Mouse (Mus musculus): ENCODE measurements around the gene Tsg101. TPM values are rescaled to one million over a fixed set of nuclear protein-coding genes. Genes with fewer than 3 reads are reported as not detected.

Gene Tsg101
- total and polyA plus RNA-seq, 2 experiments from 2014 or later, result 135 to 323 TPM

DNA sequence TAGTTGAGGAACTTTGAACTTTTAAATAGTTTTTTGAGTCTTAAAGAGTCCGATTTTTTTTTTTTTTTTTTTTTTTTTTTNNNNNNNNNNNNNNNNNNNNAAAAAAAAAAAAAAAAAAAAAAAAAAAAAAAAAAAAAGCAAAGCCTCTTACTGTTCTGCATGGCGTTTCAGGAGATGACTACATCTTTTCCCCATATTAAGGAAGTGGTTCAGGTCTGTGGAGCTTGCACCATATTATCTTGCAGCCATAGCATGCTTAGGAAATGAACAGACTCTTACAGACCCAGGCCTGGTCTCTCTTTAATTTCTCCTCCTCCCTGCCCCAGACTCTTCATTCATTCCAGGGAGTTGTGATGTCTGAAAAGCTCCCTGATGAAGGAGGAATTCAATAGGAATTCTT, 38.8 kb downstream of the Tsg101 start:
- H3K9ac ChIP-seq (replicated peaks; ENCODE audit: low read length, poor library complexity, severe bottlenecking), result no peak overlapping the region
- no peak for TF ChIP-seq CTCF (IDR thresholded peaks at IDR 0.05)
- WGBS, result 91% methylated on average over 2 of the region's 2 CpGs

DNA sequence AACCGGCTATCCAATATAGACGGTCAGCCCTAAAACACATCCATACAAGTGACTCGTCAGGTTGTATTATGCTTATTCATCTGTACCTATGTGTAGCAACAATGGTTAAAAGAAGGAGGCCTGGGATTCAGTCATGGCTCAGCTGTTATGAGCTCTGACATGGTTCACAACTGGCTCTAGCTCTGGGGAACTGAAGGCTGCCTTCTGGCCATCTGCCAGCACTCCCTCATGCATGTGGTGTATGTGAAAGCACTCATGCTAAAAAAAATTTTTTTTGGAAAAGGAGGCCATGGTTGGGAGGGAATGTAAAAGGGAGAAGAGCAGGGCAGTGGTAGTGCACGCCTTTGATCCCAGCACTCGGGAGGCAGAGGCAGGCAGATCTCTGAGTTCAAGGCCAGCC, 39.9 kb downstream of the Tsg101 start:
- Histone ChIP-seq H3K36me3 (ENCODE audit: insufficient read depth, low read length) (0 out of 2 replicates have a peak, but pooled peaks cover 4% of the 10 kb centered on the region), H3K4me3 (ENCODE audit: low read depth, low read length) (no peak overlapping the region), H3K4me2 (ENCODE audit: low read depth, low read length, poor library complexity, severe bottlenecking) (no peak overlapping the region), H3K9me3 (ENCODE audit: low read length) (no peaks in the 10 kb centered on the region), H3K9ac (replicated peaks; ENCODE audit: low read length, poor library complexity, severe bottlenecking) (no peak overlapping the region), H3K27ac (ENCODE audit: low read depth, low read length) (no peak overlapping the region), H3K27me3 (ENCODE audit: insufficient read depth, low read length) (no peaks in the 10 kb centered on the region), H3K4me1 (ENCODE audit: insufficient read depth, low read length) (no peaks in the 10 kb centered on the region)
- ATAC-seq (ENCODE audit: low FRiP score) (no peak), DNase-seq (ENCODE audit: low spot score) (no peak)
- no peak for TF ChIP-seq CTCF (IDR thresholded peaks at IDR 0.05)
- 98% methylated on average over 5 of the region's 5 CpGs for WGBS

More for the DNA sequence above, 38.8 kb downstream of the Tsg101 start:
- Histone ChIP-seq H3K4me2 (ENCODE audit: low read depth, low read length, poor library complexity, severe bottlenecking) (no peak overlapping the region), H3K4me3 (ENCODE audit: low read depth, low read length) (no peak overlapping the region), H3K4me1 (ENCODE audit: insufficient read depth, low read length) (no peaks in the 10 kb centered on the region), H3K27ac (ENCODE audit: low read depth, low read length) (no peak overlapping the region), H3K9me3 (ENCODE audit: low read length) (no peaks in the 10 kb centered on the region), H3K36me3 (ENCODE audit: insufficient read depth, low read length) (peaks cover 4% of the 10 kb centered on the region; the same call in 1 of the 2 replicates), H3K27me3 (ENCODE audit: insufficient read depth, low read length) (no peaks in the 10 kb centered on the region)
- ATAC-seq (ENCODE audit: low FRiP score) (no peak), DNase-seq (ENCODE audit: low spot score) (no peak)

- no peak for TF ChIP-seq CTCF (IDR thresholded peaks at IDR 0.05)
- WGBS, result 79% methylated on average over 6 of the region's 6 CpGs
- Histone ChIP-seq H3K27ac (ENCODE audit: low read depth, low read length) (no peak overlapping the region), H3K27me3 (ENCODE audit: insufficient read depth, low read length) (no peaks in the 10 kb centered on the region), H3K4me2 (ENCODE audit: low read depth, low read length, poor library complexity, severe bottlenecking) (no peak overlapping the region), H3K4me1 (ENCODE audit: insufficient read depth, low read length) (no peaks in the 10 kb centered on the region), H3K4me3 (ENCODE audit: low read depth, low read length) (no peak overlapping the region), H3K36me3 (ENCODE audit: insufficient read depth, low read length) (0 out of 2 replicates have a peak, but pooled peaks cover 4% of the 10 kb centered on the region), H3K9me3 (ENCODE audit: low read length) (no peaks in the 10 kb centered on the region), H3K9ac (replicated peaks; ENCODE audit: low read length, poor library complexity, severe bottlenecking) (no peak overlapping the region)
- ATAC-seq (ENCODE audit: low FRiP score), result no peak
- DNase-seq (ENCODE audit: low spot score), result no peak
Measured at GRCm38 (mm10) chr7:46877255-46877654, 42.5 kb downstream of the Tsg101 start.

DNA sequence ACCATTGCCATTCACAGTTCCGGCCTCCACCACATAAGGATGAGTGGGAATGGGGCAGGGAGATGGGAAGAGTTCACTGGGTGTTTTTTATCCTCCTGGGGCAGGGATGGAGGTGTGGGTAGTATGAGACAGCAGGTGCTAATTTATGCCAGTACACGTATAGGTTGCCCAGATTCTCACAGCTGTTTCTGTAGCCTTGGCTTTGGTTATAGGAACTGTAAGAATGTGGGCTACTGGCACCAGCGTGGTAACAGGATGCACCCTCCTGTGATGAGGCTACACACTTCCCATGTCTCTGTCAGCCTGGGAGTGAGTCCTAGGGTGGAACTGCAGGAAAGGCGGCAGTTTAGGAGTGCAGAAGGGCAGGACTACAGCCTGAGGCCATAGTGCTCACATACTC, 42.9 kb downstream of the Tsg101 start:
- Histone ChIP-seq H3K9me3 (ENCODE audit: low read length) (no peaks in the 10 kb centered on the region), H3K36me3 (ENCODE audit: insufficient read depth, low read length) (0 out of 2 replicates have a peak, but pooled peaks cover 4% of the 10 kb centered on the region), H3K4me1 (ENCODE audit: insufficient read depth, low read length) (no peaks in the 10 kb centered on the region), H3K27me3 (ENCODE audit: insufficient read depth, low read length) (no peaks in the 10 kb centered on the region), H3K27ac (ENCODE audit: low read depth, low read length) (no peak overlapping the region), H3K4me3 (ENCODE audit: low read depth, low read length) (no peak overlapping the region), H3K4me2 (ENCODE audit: low read depth, low read length, poor library complexity, severe bottlenecking) (no peak overlapping the region), H3K9ac (replicated peaks; ENCODE audit: low read length, poor library complexity, severe bottlenecking) (no peak overlapping the region)
- ATAC-seq (ENCODE audit: low FRiP score), result no peak
- DNase-seq (ENCODE audit: low spot score), result no peak
- TF ChIP-seq CTCF (IDR thresholded peaks at IDR 0.05), result no peak
- 74% methylated on average over 4 of the region's 4 CpGs for WGBS

- no peak for DNase-seq (ENCODE audit: low spot score)
- Histone ChIP-seq H3K9me3 (ENCODE audit: low read length) (no peaks in the 10 kb centered on the region), H3K4me2 (ENCODE audit: low read depth, low read length, poor library complexity, severe bottlenecking) (no peak overlapping the region), H3K4me3 (ENCODE audit: low read depth, low read length) (no peak overlapping the region), H3K36me3 (ENCODE audit: insufficient read depth, low read length) (no peaks in the 10 kb centered on the region), H3K27ac (ENCODE audit: low read depth, low read length) (no peak overlapping the region), H3K9ac (replicated peaks; ENCODE audit: low read length, poor library complexity, severe bottlenecking) (no peak overlapping the region), H3K27me3 (ENCODE audit: insufficient read depth, low read length) (no peaks in the 10 kb centered on the region), H3K4me1 (ENCODE audit: insufficient read depth, low read length) (no peaks in the 10 kb centered on the region)
- no peak for TF ChIP-seq CTCF (IDR thresholded peaks at IDR 0.05)
- ATAC-seq (ENCODE audit: low FRiP score), result no peak
- WGBS, result 86% methylated on average over 4 of the region's 4 CpGs
Measured at GRCm38 (mm10) chr7:46871988-46872387, 47.8 kb downstream of the Tsg101 start.

DNA sequence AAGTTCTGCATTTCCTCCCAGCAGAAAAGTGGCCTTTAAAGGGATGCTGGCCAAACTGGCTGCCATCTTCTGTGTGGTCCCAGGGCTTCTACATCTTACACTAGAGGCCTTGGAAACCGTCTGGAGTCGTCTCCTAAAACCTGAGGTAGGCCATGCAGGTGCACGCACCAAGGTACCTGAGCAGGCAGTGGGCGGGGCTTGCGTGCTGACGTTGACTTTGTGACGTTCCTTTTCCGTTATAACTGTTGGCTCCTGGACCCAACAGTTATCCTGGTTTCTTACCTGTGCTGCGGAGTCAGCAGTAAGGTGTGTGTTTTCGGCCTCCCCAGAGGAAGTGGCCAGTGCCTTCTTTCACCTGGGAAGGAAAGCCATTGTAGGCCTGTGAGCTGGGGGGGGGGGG, 58.8 kb downstream of the Tsg101 start, which contains the start of gene Ldhc:
Gene Ldhc, plus strand, starts transcription at position 208 of the 400 bp plus-strand sequence.
- WGBS, result 38% methylated on average over 10 of the region's 10 CpGs
- Histone ChIP-seq H3K27me3 (ENCODE audit: insufficient read depth, low read length) (no peaks in the 10 kb centered on the region), H3K4me1 (ENCODE audit: insufficient read depth, low read length) (no peaks in the 10 kb centered on the region), H3K27ac (ENCODE audit: low read depth, low read length) (no peak within 1 kb of the TSS), H3K4me2 (ENCODE audit: low read depth, low read length, poor library complexity, severe bottlenecking) (no peak within 1 kb of the TSS), H3K36me3 (ENCODE audit: insufficient read depth, low read length) (peaks cover under 1% of the 10 kb centered on the region; the same call in 1 of the 2 replicates), H3K9ac (replicated peaks; ENCODE audit: low read length, poor library complexity, severe bottlenecking) (no peak within 1 kb of the TSS), H3K4me3 (ENCODE audit: low read depth, low read length) (no peak within 1 kb of the TSS), H3K9me3 (ENCODE audit: low read length) (no peaks in the 10 kb centered on the region)
- ATAC-seq (ENCODE audit: low FRiP score) (no peak), DNase-seq (ENCODE audit: low spot score) (no peak)
- no peak for TF ChIP-seq CTCF (IDR thresholded peaks at IDR 0.05)
